Mouse (Mus musculus): ENCODE measurements around the gene Tut4. TPM values are rescaled to one million over a fixed set of nuclear protein-coding genes. Genes with fewer than 3 reads are reported as not detected.

Tut4 gene
- total RNA-seq, 1 experiment from 2014 or later = 48.8 TPM

DNA sequence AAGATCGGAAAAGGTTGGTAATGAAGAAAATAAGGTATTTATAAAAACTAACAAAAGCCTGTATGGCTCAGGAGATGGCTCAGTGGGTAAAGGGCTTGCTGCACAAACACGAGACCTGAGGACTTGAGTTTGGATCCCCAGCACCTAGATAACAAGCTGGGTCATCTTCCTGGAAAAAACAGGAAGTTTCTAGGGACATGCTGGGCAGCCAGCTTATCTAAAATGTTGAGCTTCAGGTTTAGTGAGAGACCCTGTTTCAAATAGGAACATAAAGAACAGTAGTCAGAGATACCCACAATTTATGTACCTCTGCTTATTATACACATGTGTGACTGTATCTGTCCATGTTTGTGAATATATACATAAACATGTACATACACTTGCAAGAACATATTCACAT is 43.8 kb downstream of the Tut4 start:
- no peak for DNase-seq

GRCm38 (mm10) chr4:108539701-108540100 is 80.5 kb downstream of the Tut4 start:
- no peak for DNase-seq

DNA sequence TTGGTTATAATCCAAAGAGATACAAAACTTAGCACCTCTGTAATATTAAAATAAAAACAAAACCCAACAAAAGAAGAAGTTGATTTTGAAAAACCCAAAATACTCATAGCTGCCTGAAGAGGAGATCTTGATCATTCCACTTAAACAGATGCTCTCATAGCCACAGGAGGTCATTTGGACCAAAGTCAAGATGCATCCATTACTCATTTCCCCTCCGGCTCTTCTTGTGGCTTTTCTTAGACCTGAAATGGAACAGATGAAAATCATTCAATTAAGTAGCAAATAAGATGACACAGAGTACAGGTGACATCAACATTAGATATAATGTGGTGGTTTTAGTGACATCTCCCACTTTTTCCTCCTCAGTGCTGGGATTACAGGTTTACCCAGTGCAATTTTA is 105.8 kb downstream of the Tut4 start:
- DNase-seq = no peak

DNA sequence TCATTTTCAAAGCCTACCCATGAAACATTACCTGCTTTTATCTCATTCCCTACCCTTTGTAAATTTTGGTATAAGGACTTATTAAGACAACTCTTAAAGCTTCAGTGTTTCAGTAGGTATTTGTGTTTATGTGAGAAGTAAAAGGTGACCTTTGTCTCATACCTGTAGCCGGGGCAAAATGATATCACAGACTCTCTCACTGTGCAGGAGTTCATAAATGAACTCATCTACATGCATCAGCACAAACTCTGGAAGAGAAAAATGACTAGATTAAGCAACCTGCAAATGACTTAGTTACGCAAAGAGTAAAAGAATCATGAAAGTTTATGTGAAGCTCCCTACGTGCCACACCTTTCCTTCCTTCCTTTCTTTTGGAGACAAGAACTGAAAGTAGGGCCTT is 113.4 kb downstream of the Tut4 start:
- no peak for DNase-seq

- peak; percentile 96 for DNase-seq
Measured at GRCm38 (mm10) chr4:108578840-108579742, 119.9 kb downstream of the Tut4 start, which contains the start of the genes Prpf38a and Orc1. Gene Prpf38a, minus strand, starts transcription at chr4:108579336. Gene Orc1, plus strand, starts transcription at chr4:108579423.

GRCm38 (mm10) chr4:108579743-108580411 is 120.7 kb downstream of the Tut4 start:
- peak; percentile 4 for DNase-seq

GRCm38 (mm10) chr4:108593376-108593775 is 134.2 kb downstream of the Tut4 start:
- no peak for DNase-seq

- no peak for DNase-seq
Measured at GRCm38 (mm10) chr4:108595785-108596184, 136.6 kb downstream of the Tut4 start.

DNA sequence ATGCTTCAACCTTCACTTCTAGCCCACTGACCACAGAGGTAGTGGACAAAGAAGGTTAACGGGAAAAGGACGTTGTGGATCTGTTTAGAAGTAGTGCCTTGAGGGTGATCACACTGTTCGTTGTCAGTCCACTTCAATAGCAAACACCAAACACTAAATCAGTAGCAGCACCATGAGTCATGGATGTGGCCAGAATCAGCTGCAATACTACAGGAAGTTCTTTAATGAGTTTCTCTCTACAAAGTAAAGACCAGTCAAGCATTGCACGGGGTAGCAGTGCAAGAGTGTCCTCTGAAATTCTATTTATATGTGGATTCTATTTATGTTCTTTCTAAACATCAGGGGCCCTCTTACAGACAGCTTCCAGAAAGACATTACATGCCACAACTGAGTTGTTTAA is 139.1 kb downstream of the Tut4 start:
- no peak for DNase-seq

DNA sequence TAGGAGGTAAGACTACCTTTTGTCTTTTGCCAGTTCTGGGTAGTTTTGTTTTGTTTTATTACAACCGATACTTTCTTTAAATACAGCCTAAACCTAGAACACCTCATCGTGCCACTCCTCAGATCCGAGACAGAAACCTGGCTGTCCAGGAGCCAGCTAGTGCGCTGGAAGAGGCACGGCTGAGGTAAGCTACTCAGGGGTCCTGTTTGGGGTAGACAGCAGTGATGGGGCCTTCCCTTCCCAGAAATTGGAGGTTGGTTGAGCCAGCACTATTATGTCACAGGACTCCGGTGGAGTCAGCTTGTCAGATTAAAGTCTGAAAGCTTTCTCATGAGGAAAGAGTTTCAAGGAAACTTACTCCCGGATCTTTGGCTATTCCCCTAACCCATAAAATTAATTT is 142.6 kb downstream of the Tut4 start:
- DNase-seq = no peak

GRCm38 (mm10) chr4:108608651-108609050 is 149.4 kb downstream of the Tut4 start:
- DNase-seq = no peak

Other genes with a start within 250 kb of the Tut4 start
- gene Zyg11a, start 241.4 kb upstream of the Tut4 start, total RNA-seq (2021) = 0.36 TPM in 1 of 2 replicates, not detected in the other
- 44.2 and 54.6 TPM in 2 replicates for gene Zyg11b, start 158.3 kb upstream of the Tut4 start, total RNA-seq (2021)
- gene Coa7, start 131.3 kb upstream of the Tut4 start, total RNA-seq (2021) = 33.9 and 55.8 TPM in 2 replicates
- gene Shisal2a, start 76.1 kb upstream of the Tut4 start, total RNA-seq (2021) = 4.1 and 4.5 TPM in 2 replicates
- 7.3 and 8.7 TPM in 2 replicates for gene Gpx7, start 52.5 kb upstream of the Tut4 start, total RNA-seq (2021)
- 27.6 and 30.2 TPM in 2 replicates for gene Prpf38a, start 119.9 kb downstream of the Tut4 start, total RNA-seq (2021)
- 0.94 and 1.1 TPM in 2 replicates for gene Orc1, start 120.0 kb downstream of the Tut4 start, total RNA-seq (2021)
- 55.9 and 66.4 TPM in 2 replicates for gene Cc2d1b, start 160.5 kb downstream of the Tut4 start, total RNA-seq (2021)